Mouse (Mus musculus) effector memory CD4-positive, alpha-beta T cell, adult 5 months (primary cell): ENCODE results near the gene Efnb1. TPM values are rescaled to one million over a fixed set of nuclear protein-coding genes. Genes with fewer than 3 reads are reported as not detected.

Experiments
- polyA plus RNA-seq: library from polyadenylated mRNA; unstranded; fragments of 100-300 nt; shearing (Covaris generic); gene quantifications from one replicate; pipeline ENCODE4 v1.2.1, GENCODE M21; 2017

The Efnb1 gene
- 2.4 TPM for polyA plus RNA-seq

GRCm38 (mm10) chrX:99135523-99136258, at the start of gene Efnb1:
Gene Efnb1 (plus strand): TSS chrX:99136130.

Other genes starting within 250 kb of the Efnb1 start
- 0.10 TPM for gene Ophn1, start 245.1 kb upstream of the Efnb1 start, polyA plus RNA-seq
- 33.1 TPM for gene Yipf6, start 199.8 kb upstream of the Efnb1 start, polyA plus RNA-seq
- not detected for gene Stard8, start 132.9 kb upstream of the Efnb1 start, polyA plus RNA-seq